Mouse (Mus musculus) small intestine, adult 2 months (tissue): ENCODE measurements around the gene Zfp790.

Experiments
- CTCF ChIP-seq: fragments of 200-500 bp; IDR thresholded peaks from 2 replicates; pipeline ENCODE4 v1.5.1; 2012; ENCODE audit warnings: low read depth, mild to moderate bottlenecking, control low read depth, inconsistent platforms, low read length, moderate library complexity, mixed read lengths; ENCODE audit not compliant: insufficient replicate concordance, insufficient read length; ENCODE audit errors: extremely low read depth
- POLR2A ChIP-seq: fragments of 200-500 bp; IDR thresholded peaks from 2 replicates; pipeline ENCODE4 v1.6.1; 2012; ENCODE audit warnings: low read depth, mild to moderate bottlenecking, control low read depth, inconsistent platforms, low read length, moderate library complexity

DNA sequence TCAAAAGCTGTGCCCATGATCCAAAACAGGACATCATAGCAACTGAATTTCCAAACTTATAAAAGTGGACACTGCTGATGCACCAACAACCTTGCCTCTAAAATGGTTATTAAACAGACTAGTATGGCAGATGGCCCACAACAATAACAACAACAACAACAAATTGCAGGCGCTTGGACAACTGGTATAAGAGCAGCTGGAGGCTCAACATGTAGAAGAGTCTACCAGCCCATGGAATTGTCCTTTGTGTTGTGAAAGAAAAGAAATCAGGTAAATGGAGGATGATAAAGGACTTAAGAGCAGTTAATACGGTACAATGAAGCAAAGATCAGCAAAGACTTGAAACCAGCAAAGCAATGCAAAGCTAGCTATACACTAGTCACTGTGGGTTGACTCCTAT lies 1.5 kb upstream of the Zfp790 start:
- TF ChIP-seq CTCF (no peak), POLR2A (no peak)
